Mouse (Mus musculus) cortical plate, adult 2 months (tissue): ENCODE results near the gene Capzb. TPM values are rescaled to one million over a fixed set of nuclear protein-coding genes. Genes with fewer than 3 reads are reported as not detected.

Source experiments
- H3K27ac ChIP-seq: fragments of 200-500 bp; 2 replicates; pipeline ENCODE4 v1.5.1; 2012; ENCODE audit warnings: low read length, control low read depth, inconsistent platforms; ENCODE audit not compliant: insufficient read depth
- H3K4me1 ChIP-seq: fragments of 200-500 bp; 2 replicates; pipeline ENCODE4 v1.6.1; 2011; ENCODE audit warnings: low read length; ENCODE audit not compliant: control insufficient read depth, insufficient read depth
- H3K4me3 ChIP-seq: fragments of 200-500 bp; 2 replicates; pipeline ENCODE4 v1.5.1; 2011; ENCODE audit warnings: mild to moderate bottlenecking, low read length, control low read depth; ENCODE audit not compliant: insufficient read depth
- CTCF ChIP-seq: fragments of 200-500 bp; IDR thresholded peaks from 2 replicates; pipeline ENCODE4 v1.5.1; 2011; ENCODE audit warnings: mild to moderate bottlenecking, control low read depth, low read length; ENCODE audit not compliant: insufficient read depth; ENCODE audit errors: extremely low read depth
- POLR2A ChIP-seq: fragments of 200-500 bp; IDR thresholded peaks from 2 replicates; pipeline ENCODE4 v1.6.1; 2011; ENCODE audit warnings: mild to moderate bottlenecking, low read length, control low read depth; ENCODE audit not compliant: insufficient read depth; ENCODE audit errors: extremely low read depth
- polyA plus RNA-seq: library from polyadenylated mRNA; depleted of rRNA; stranded (reverse); fragments of >200 nt; gene quantifications from 2 replicates; pipeline ENCODE4 v1.2.3, GENCODE M21; 2012; rRNA removed

Capzb gene
- polyA plus RNA-seq, 1 experiment: 229 TPM

- Histone ChIP-seq H3K27ac (no peak overlapping the region), H3K4me3 (no peak overlapping the region), H3K4me1 (peaks cover 9% of the 10 kb centered on the region)
- TF ChIP-seq CTCF (peak; percentile 23; the same call in 1 of the 2 replicates), POLR2A (no peak)
These were observed 119.9 kb downstream of the Capzb start for GRCm38 (mm10) chr4:139312632-139313031.

- Histone ChIP-seq H3K4me3 (no peak overlapping the region), H3K4me1 (no peaks in the 10 kb centered on the region), H3K27ac (no peak overlapping the region)
- TF ChIP-seq CTCF (no peak), POLR2A (no peak)
These were observed 125.8 kb downstream of the Capzb start for GRCm38 (mm10) chr4:139318449-139318848.

- no peak overlapping the region for H3K4me3 ChIP-seq
- no peaks in the 10 kb centered on the region for H3K4me1 ChIP-seq
- no peak overlapping the region for H3K27ac ChIP-seq
- no peak for TF ChIP-seq POLR2A
- no peak for TF ChIP-seq CTCF
These were observed 127.0 kb downstream of the Capzb start for GRCm38 (mm10) chr4:139319740-139320139.

- Histone ChIP-seq H3K27ac (no peak overlapping the region), H3K4me3 (no peak overlapping the region), H3K4me1 (peaks cover under 1% of the 10 kb centered on the region; the same call in 1 of the 2 replicates)
- TF ChIP-seq POLR2A (no peak), CTCF (peak; percentile 51)
These were observed 137.9 kb downstream of the Capzb start for GRCm38 (mm10) chr4:139330605-139331004.

- TF ChIP-seq POLR2A: no peak
- TF ChIP-seq CTCF: no peak
- Histone ChIP-seq H3K4me3 (no peak overlapping the region), H3K27ac (no peak overlapping the region), H3K4me1 (peaks cover 1% of the 10 kb centered on the region; the same call in 1 of the 2 replicates)
These were observed 142.1 kb downstream of the Capzb start for GRCm38 (mm10) chr4:139334631-139335295.

GRCm38 (mm10) chr4:139335507-139335906 lies 142.8 kb downstream of the Capzb start:
- peaks cover 1% of the 10 kb centered on the region; the same call in 1 of the 2 replicates for H3K4me1 ChIP-seq
- no peak overlapping the region for H3K4me3 ChIP-seq
- no peak overlapping the region for H3K27ac ChIP-seq
- TF ChIP-seq CTCF: no peak
- TF ChIP-seq POLR2A: no peak

GRCm38 (mm10) chr4:139336822-139337483 lies 144.3 kb downstream of the Capzb start:
- no peak for TF ChIP-seq POLR2A
- peak; percentile 75 for TF ChIP-seq CTCF
- Histone ChIP-seq H3K4me3 (no peak overlapping the region), H3K4me1 (peaks cover 1% of the 10 kb centered on the region; the same call in 1 of the 2 replicates), H3K27ac (no peak overlapping the region)

- no peak for TF ChIP-seq CTCF
- TF ChIP-seq POLR2A: no peak
- H3K4me3 ChIP-seq: no peak overlapping the region
- no peak overlapping the region for H3K27ac ChIP-seq
- peaks cover 1% of the 10 kb centered on the region; the same call in 1 of the 2 replicates for H3K4me1 ChIP-seq
These were observed 145.4 kb downstream of the Capzb start for GRCm38 (mm10) chr4:139338145-139338544.

- no peak overlapping the region for H3K27ac ChIP-seq
- no peaks in the 10 kb centered on the region for H3K4me1 ChIP-seq
- no peak overlapping the region for H3K4me3 ChIP-seq
- TF ChIP-seq POLR2A (no peak), CTCF (no peak)
These were observed 148.1 kb downstream of the Capzb start for GRCm38 (mm10) chr4:139340835-139341234.

Other genes with a start within 250 kb of the Capzb start
- gene Rnf186, start 225.8 kb upstream of the Capzb start, polyA plus RNA-seq: not detected in 2 replicates
- gene Tmco4, start 220.0 kb upstream of the Capzb start, polyA plus RNA-seq: 2.6 and 3.4 TPM in 2 replicates
- gene Htr6, start 117.3 kb upstream of the Capzb start, polyA plus RNA-seq: 7.4 and 7.5 TPM in 2 replicates
- 81.1 and 82.4 TPM in 2 replicates for gene Nbl1, start 99.9 kb upstream of the Capzb start, polyA plus RNA-seq
- 180 and 195 TPM in 2 replicates for gene Minos1, start 61.8 kb upstream of the Capzb start, polyA plus RNA-seq
- 23.3 and 23.9 TPM in 2 replicates for gene Pqlc2, start 117.8 kb downstream of the Capzb start, polyA plus RNA-seq
- 16.8 and 17.5 TPM in 2 replicates for gene Akr7a5, start 117.8 kb downstream of the Capzb start, polyA plus RNA-seq
- gene Mrto4, start 159.7 kb downstream of the Capzb start, polyA plus RNA-seq: 53.2 and 53.9 TPM in 2 replicates
- 69.8 and 70.9 TPM in 2 replicates for gene Emc1, start 159.7 kb downstream of the Capzb start, polyA plus RNA-seq
- gene Ubr4, start 159.7 kb downstream of the Capzb start, polyA plus RNA-seq: 183 and 188 TPM in 2 replicates